Mouse (Mus musculus): ENCODE measurements around the gene Pgpep1. TPM values are rescaled to one million over a fixed set of nuclear protein-coding genes. Genes with fewer than 3 reads are reported as not detected.

Gene Pgpep1
- polyA plus RNA-seq, 1 experiment from 2014 or later = 64.6 TPM

DNA sequence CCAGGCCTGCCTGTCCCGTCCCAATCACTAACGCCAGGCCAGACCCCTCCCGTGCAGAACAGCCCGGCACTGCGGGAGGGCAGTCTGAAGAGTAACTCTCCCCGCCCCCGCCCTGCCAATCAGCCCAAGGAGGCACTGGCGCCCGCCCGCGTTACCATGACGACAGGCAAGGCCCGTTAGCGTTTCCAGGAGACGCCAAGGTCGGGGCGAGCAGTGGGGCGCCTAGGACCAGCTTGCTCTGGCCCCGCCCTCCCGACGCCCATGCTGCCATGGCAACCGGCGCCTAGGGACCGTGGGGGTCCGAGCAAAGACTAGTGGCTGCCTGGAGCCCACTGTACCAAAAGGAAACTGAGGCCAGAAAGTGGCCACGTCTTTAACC is 58.9 kb downstream of the Pgpep1 start:
- WGBS = under 1% methylated on average over 23 of the region's 26 CpGs
- H3K4me1 ChIP-seq = peaks cover 83% of the 10 kb centered on the region

DNA sequence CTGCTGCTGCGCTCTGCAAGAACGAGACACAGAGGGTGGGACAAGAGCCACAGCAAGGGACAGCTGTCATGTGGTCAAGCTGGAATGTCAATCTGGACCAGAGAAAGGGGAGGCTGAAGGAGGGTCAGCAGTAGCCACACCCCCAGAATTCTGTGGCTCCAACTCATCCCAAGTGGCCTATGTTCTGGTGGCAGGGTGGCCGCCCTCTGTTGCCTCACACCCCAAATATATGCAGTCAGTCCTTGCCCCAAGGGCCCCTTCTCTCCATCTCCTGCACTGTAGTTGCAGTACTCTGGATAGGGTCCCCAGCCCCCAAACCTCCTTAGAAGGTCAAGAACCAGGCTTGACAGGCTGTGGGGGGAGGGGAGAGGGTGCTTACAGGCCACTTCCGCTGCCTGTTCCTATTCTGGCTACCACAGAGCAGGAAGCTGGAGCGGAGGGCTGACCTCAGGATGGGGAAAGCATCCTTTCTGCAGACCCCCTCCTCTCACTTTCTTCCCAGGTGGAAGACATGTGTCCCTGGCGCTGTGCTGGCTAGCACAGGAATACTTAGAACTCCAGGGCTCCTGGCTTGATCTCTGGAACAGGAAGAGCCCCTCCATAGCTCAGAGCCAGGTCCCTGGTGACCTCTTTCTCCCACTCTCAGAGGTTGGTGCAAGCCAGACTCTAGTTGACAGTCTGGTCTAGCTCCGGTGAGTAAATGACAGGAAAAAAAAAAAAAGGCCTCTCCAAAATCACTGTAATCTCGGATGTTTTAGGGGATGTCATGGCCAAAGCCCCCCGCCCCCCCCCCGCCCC is 59.5 kb downstream of the Pgpep1 start:
- peaks cover 14% of the 10 kb centered on the region; the same call in 1 of the 2 replicates for H3K27me3 ChIP-seq
- no peaks in the 10 kb centered on the region for H3K9me3 ChIP-seq (replicated peaks)
- H3K36me3 ChIP-seq (ENCODE audit: poor library complexity, severe bottlenecking) = peaks cover 32% of the 10 kb centered on the region
- H3K4me2 ChIP-seq = peak overlapping the region; percentile 54
- peaks cover 82% of the 10 kb centered on the region for H3K4me1 ChIP-seq
- H3K27ac ChIP-seq = peak overlapping the region; percentile 93
- H3K4me3 ChIP-seq = peak overlapping the region; percentile 21
- H3K9ac ChIP-seq = peak overlapping the region; percentile 47; the same call in 1 of the 2 replicates
- ATAC-seq = peak; percentile 9
- WGBS = 20% methylated on average over 10 of the region's 10 CpGs

More for the DNA sequence above, 58.9 kb downstream of the Pgpep1 start:
- H3K4me3 ChIP-seq = peak overlapping the region; percentile 21
- peak overlapping the region; percentile 47; the same call in 1 of the 2 replicates for H3K9ac ChIP-seq
- H3K9me3 ChIP-seq (replicated peaks) = no peaks in the 10 kb centered on the region
- peak; percentile 74 for ATAC-seq
- peak overlapping the region; percentile 93 for H3K27ac ChIP-seq
- peaks cover 26% of the 10 kb centered on the region for H3K36me3 ChIP-seq (ENCODE audit: poor library complexity, severe bottlenecking)
- H3K27me3 ChIP-seq = peaks cover 8% of the 10 kb centered on the region; the same call in 1 of the 2 replicates
- H3K4me2 ChIP-seq = peak overlapping the region; percentile 54

DNA sequence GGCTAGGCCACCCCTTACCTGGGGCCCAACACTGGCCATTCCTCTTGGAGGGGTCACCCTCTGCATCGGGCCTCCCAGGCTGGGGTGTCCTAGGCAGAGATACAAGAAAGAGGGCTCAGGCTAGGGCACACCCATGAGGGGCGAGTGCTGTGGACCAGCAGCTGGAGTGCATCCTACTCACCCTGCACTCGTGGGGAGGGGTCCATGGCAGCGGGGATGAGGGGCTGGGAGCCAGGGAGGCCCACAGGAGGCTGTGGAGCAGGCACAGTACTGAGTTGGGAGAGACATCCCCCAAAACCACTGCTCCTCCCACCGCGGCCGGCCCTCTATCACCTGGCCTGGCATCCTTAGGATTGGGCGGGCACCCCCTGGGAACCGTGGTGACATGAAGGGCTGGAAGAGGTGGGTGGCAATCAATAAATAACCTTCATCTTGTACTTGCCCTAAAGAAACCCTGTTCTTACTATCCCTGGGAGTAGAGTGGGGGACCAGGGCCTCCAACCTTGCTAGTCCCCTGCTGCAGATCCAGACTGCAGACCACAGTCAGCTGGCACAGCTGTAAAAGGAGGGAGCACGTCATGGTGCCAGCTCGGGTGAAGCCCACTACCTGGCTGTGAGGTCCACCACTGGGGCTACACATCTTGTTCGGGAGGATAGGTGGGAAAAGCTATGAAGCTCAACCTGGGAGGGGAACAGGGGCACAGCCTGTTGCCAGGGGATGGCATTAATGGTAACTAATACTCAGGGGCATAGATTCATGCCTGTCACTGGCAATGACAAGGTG is 60.5 kb downstream of the Pgpep1 start:
- peak overlapping the region; percentile 93 for H3K27ac ChIP-seq
- peaks cover 32% of the 10 kb centered on the region for H3K36me3 ChIP-seq (ENCODE audit: poor library complexity, severe bottlenecking)
- peaks cover 16% of the 10 kb centered on the region; the same call in 1 of the 2 replicates for H3K27me3 ChIP-seq
- no peak overlapping the region for H3K4me3 ChIP-seq
- WGBS = 83% methylated on average over 12 of the region's 12 CpGs
- no peak for ATAC-seq
- no peak overlapping the region for H3K9ac ChIP-seq
- H3K4me2 ChIP-seq = 0 out of 2 replicates have a peak overlapping the region, but pooled peaks have one; percentile 54
- H3K4me1 ChIP-seq = peaks cover 83% of the 10 kb centered on the region
- no peaks in the 10 kb centered on the region for H3K9me3 ChIP-seq (replicated peaks)

DNA sequence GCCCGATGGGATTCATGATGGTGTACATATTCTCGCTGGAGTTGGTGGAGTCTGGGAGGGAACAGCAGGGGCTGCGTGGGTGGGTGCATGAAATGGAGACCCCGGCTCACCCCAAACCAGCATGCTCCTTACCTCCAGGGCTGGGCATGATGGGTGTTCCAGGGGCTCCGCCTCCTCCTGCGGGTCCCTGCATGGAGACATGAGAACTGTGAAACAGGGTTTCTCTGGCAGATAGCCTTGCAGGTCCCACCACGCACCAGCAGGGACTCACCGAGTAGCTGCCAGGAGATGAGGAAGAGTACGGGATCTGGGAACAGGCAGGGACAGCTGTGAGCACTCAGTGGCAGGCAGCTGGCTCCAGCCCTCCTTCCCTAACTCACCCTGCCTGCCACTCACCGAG is 61.5 kb downstream of the Pgpep1 start:
- H3K27ac ChIP-seq = peak overlapping the region; percentile 5; the same call in 1 of the 2 replicates
- H3K4me2 ChIP-seq = peak overlapping the region; percentile 90
- H3K36me3 ChIP-seq (ENCODE audit: poor library complexity, severe bottlenecking) = peaks cover 32% of the 10 kb centered on the region
- peaks cover 81% of the 10 kb centered on the region for H3K4me1 ChIP-seq
- H3K27me3 ChIP-seq = peaks cover 16% of the 10 kb centered on the region; the same call in 1 of the 2 replicates
- 0 out of 2 replicates have a peak, but pooled peaks have one; percentile 0 for ATAC-seq
- WGBS = 15% methylated on average over 10 of the region's 10 CpGs
- peak overlapping the region; percentile 49 for H3K4me3 ChIP-seq
- H3K9me3 ChIP-seq (replicated peaks) = no peaks in the 10 kb centered on the region
- peak overlapping the region; percentile 79 for H3K9ac ChIP-seq

DNA sequence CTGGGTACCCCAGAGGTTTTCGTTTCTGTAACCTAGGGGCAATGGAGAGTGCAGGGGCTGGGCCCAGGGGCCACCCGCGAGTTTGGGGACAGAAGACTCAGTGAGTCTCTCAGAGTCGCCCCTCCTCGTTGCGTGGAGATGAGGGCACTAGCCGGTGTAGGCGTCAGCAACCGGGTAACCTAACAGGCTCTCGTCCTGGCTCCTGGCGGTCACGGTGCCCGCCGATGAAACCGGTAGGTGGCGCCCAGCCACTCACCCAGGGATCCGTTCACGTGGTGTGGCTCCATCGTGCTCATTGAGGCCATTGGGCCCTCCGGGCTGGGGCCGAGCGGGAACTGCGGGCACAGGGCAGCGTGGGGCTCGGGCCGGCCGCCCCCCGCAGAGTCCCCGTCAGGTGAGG is 61.9 kb downstream of the Pgpep1 start:
- ATAC-seq = peak; percentile 37

DNA sequence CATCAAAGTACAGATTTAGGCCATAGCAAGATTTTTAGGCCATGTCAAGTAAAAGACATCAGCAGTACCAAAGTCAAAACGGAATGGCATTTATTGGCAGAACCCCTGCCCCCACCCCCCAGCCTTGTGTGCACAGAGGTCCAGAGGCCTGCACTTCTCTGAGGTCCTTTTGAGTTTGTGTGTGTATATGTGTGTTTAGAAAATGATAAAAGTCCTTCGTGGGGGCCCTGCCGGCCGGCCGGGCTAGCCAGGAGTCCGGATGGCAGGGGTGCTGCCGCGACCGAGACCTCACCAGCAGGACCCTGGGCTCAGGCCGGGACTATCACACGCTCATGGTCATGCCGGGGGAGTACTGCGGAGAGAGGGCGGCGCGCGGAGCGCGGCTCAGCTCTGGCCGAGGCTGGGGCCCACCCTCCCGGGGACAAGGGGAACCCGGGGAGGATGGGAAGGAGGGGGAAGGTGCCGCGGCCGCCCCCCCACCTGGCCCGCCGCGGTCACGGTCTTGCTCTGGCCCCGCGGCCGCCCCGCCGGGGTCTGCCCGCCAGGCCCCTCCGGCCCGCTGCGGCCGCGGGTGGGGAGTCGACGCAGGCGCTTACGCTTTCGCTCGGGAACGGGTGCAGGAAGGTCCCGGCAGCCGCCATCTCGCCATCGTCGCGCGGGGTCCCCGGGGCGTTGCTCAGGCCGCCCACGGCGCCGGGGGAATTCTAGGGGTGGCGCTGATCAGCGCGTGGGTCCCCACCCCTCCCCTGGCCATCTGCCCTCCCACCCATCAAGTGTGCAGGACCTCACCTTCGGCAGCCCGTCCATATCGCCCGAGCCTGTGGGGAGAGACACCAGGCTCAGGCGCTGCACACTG is 62.5 kb downstream of the Pgpep1 start:
- peak overlapping the region; percentile 90 for H3K4me2 ChIP-seq
- H3K4me3 ChIP-seq = peak overlapping the region; percentile 49
- no peaks in the 10 kb centered on the region for H3K9me3 ChIP-seq (replicated peaks)
- 4% methylated on average over 62 of the region's 68 CpGs for WGBS
- peak overlapping the region; percentile 79 for H3K9ac ChIP-seq
- H3K27me3 ChIP-seq = peaks cover 16% of the 10 kb centered on the region; the same call in 1 of the 2 replicates
- H3K36me3 ChIP-seq (ENCODE audit: poor library complexity, severe bottlenecking) = peaks cover 29% of the 10 kb centered on the region
- H3K27ac ChIP-seq = peak overlapping the region; percentile 51
- peaks cover 84% of the 10 kb centered on the region for H3K4me1 ChIP-seq
- ATAC-seq = no peak

More for the DNA sequence above, 61.9 kb downstream of the Pgpep1 start:
- WGBS = under 1% methylated on average over 29 of the region's 29 CpGs
- H3K9me3 ChIP-seq (replicated peaks) = no peaks in the 10 kb centered on the region
- peak overlapping the region; percentile 79 for H3K9ac ChIP-seq
- H3K27ac ChIP-seq = peak overlapping the region; percentile 51
- peak overlapping the region; percentile 90 for H3K4me2 ChIP-seq
- peaks cover 84% of the 10 kb centered on the region for H3K4me1 ChIP-seq
- peaks cover 31% of the 10 kb centered on the region for H3K36me3 ChIP-seq (ENCODE audit: poor library complexity, severe bottlenecking)
- peaks cover 16% of the 10 kb centered on the region; the same call in 1 of the 2 replicates for H3K27me3 ChIP-seq
- H3K4me3 ChIP-seq = peak overlapping the region; percentile 49

DNA sequence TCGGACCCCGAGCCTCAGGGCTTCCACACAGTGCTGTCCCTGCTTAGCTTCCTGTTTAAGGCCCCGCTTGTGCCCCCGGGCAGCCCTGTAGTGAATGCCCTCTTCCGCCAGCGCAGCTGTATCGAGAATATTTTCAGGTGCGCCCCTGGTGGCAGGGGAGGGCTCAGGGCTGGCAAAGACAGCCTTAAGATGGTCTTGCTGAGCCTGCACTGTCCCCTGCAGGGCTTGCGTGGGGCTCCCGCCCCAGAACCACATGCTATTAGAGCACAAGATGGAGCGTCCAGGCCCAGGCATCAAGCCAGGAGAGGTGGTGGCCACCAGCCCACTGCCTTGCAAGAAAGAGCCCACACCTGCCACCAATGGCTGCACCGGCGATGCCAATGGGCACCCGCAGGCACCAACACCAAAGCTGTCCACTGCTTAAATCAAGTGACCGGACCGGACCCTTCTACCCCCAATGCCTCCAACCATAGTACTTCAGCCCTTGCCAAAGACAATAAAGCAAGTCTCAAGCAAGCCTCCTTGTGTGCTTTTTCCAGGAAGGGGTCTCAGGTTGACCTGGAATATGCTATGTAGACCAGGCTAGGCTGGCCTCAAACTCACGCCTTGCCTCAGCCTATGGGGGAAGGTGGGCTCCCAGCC is 63.3 kb downstream of the Pgpep1 start:
- H3K27me3 ChIP-seq = peaks cover 16% of the 10 kb centered on the region; the same call in 1 of the 2 replicates
- peak overlapping the region; percentile 49 for H3K4me3 ChIP-seq
- peak overlapping the region; percentile 79; the same call in 1 of the 2 replicates for H3K9ac ChIP-seq
- no peaks in the 10 kb centered on the region for H3K9me3 ChIP-seq (replicated peaks)
- H3K36me3 ChIP-seq (ENCODE audit: poor library complexity, severe bottlenecking) = peaks cover 26% of the 10 kb centered on the region
- peak overlapping the region; percentile 90 for H3K4me2 ChIP-seq
- H3K4me1 ChIP-seq = peaks cover 78% of the 10 kb centered on the region
- H3K27ac ChIP-seq = no peak overlapping the region
- WGBS = 83% methylated on average over 17 of the region's 17 CpGs
- no peak for ATAC-seq

Other genes starting within 250 kb of the Pgpep1 start
- gene Crtc1, start 220.8 kb downstream of the Pgpep1 start, polyA plus RNA-seq (2015; fragmentation: Nextera tagmentation; extraction: Ambion mirVana) = 23.4 and 28.2 TPM in 2 replicates
- 15.3 and 16.4 TPM in 2 replicates for gene Klhl26, start 183.4 kb downstream of the Pgpep1 start, polyA plus RNA-seq (2015; fragmentation: Nextera tagmentation; extraction: Ambion mirVana)
- 32.5 and 38.0 TPM in 2 replicates for gene Tmem59l, start 173.0 kb downstream of the Pgpep1 start, polyA plus RNA-seq (2015; fragmentation: Nextera tagmentation; extraction: Ambion mirVana)
- 0.86 and 0.92 TPM in 2 replicates for gene Crlf1, start 167.2 kb downstream of the Pgpep1 start, polyA plus RNA-seq (2015; fragmentation: Nextera tagmentation; extraction: Ambion mirVana)
- 150 and 154 TPM in 2 replicates for gene Rex1bd, start 153.6 kb downstream of the Pgpep1 start, polyA plus RNA-seq (2015; fragmentation: Nextera tagmentation; extraction: Ambion mirVana)
- gene Uba52, start 149.6 kb downstream of the Pgpep1 start, polyA plus RNA-seq (2015; fragmentation: Nextera tagmentation; extraction: Ambion mirVana) = 812 and 920 TPM in 2 replicates
- 357 and 385 TPM in 2 replicates for gene Fkbp8, start 132.7 kb downstream of the Pgpep1 start, polyA plus RNA-seq (2015; fragmentation: Nextera tagmentation; extraction: Ambion mirVana)
- gene Kxd1, start 132.4 kb downstream of the Pgpep1 start, polyA plus RNA-seq (2015; fragmentation: Nextera tagmentation; extraction: Ambion mirVana) = 52.5 and 53.6 TPM in 2 replicates
- gene Ell, start 120.9 kb downstream of the Pgpep1 start, polyA plus RNA-seq (2015; fragmentation: Nextera tagmentation; extraction: Ambion mirVana) = 16.5 and 16.6 TPM in 2 replicates
- 87.1 and 105 TPM in 2 replicates for gene Isyna1, start 66.0 kb downstream of the Pgpep1 start, polyA plus RNA-seq (2015; fragmentation: Nextera tagmentation; extraction: Ambion mirVana)
- gene Ssbp4, start 51.5 kb downstream of the Pgpep1 start, polyA plus RNA-seq (2015; fragmentation: Nextera tagmentation; extraction: Ambion mirVana) = 81.9 and 101 TPM in 2 replicates
- gene Lrrc25, start 44.2 kb downstream of the Pgpep1 start, polyA plus RNA-seq (2015; fragmentation: Nextera tagmentation; extraction: Ambion mirVana) = 0.65 and 0.68 TPM in 2 replicates
- 0.15 TPM in 1 of 2 replicates, not detected in the other for gene Gdf15, start 27.9 kb downstream of the Pgpep1 start, polyA plus RNA-seq (2015; fragmentation: Nextera tagmentation; extraction: Ambion mirVana)
- 238 and 239 TPM in 2 replicates for gene Lsm4, start 12.9 kb upstream of the Pgpep1 start, polyA plus RNA-seq (2015; fragmentation: Nextera tagmentation; extraction: Ambion mirVana)
- gene Jund, start 38.6 kb upstream of the Pgpep1 start, polyA plus RNA-seq (2015; fragmentation: Nextera tagmentation; extraction: Ambion mirVana) = 58.6 and 68.8 TPM in 2 replicates
- 0.05 and 0.11 TPM in 2 replicates for gene Iqcn, start 43.1 kb upstream of the Pgpep1 start, polyA plus RNA-seq (2015; fragmentation: Nextera tagmentation; extraction: Ambion mirVana)
- not detected in 2 replicates for gene Gm3336, start 58.2 kb upstream of the Pgpep1 start, polyA plus RNA-seq (2015; fragmentation: Nextera tagmentation; extraction: Ambion mirVana)
- gene Pde4c, start 63.3 kb upstream of the Pgpep1 start, polyA plus RNA-seq (2015; fragmentation: Nextera tagmentation; extraction: Ambion mirVana) = 0.10 TPM in 1 of 2 replicates, not detected in the other
- gene Rab3a, start 94.3 kb upstream of the Pgpep1 start, polyA plus RNA-seq (2015; fragmentation: Nextera tagmentation; extraction: Ambion mirVana) = 180 and 188 TPM in 2 replicates
- gene Mpv17l2, start 100.6 kb upstream of the Pgpep1 start, polyA plus RNA-seq (2015; fragmentation: Nextera tagmentation; extraction: Ambion mirVana) = 44.8 and 48.0 TPM in 2 replicates
- 84.3 and 84.6 TPM in 2 replicates for gene Pik3r2, start 116.3 kb upstream of the Pgpep1 start, polyA plus RNA-seq (2015; fragmentation: Nextera tagmentation; extraction: Ambion mirVana)
- 15.8 and 16.0 TPM in 2 replicates for gene Mast3, start 144.7 kb upstream of the Pgpep1 start, polyA plus RNA-seq (2015; fragmentation: Nextera tagmentation; extraction: Ambion mirVana)
- 0.09 TPM in 1 of 2 replicates, not detected in the other for gene Il12rb1, start 148.1 kb upstream of the Pgpep1 start, polyA plus RNA-seq (2015; fragmentation: Nextera tagmentation; extraction: Ambion mirVana)
- 5.6 and 5.7 TPM in 2 replicates for gene Arrdc2, start 179.3 kb upstream of the Pgpep1 start, polyA plus RNA-seq (2015; fragmentation: Nextera tagmentation; extraction: Ambion mirVana)
- gene Kcnn1, start 202.9 kb upstream of the Pgpep1 start, polyA plus RNA-seq (2015; fragmentation: Nextera tagmentation; extraction: Ambion mirVana) = 11.2 and 13.5 TPM in 2 replicates
- 169 and 179 TPM in 2 replicates for gene Ccdc124, start 213.5 kb upstream of the Pgpep1 start, polyA plus RNA-seq (2015; fragmentation: Nextera tagmentation; extraction: Ambion mirVana)
- gene Slc5a5, start 232.4 kb upstream of the Pgpep1 start, polyA plus RNA-seq (2015; fragmentation: Nextera tagmentation; extraction: Ambion mirVana) = 0.50 and 0.67 TPM in 2 replicates
- gene Rpl18a, start 237.0 kb upstream of the Pgpep1 start, polyA plus RNA-seq (2015; fragmentation: Nextera tagmentation; extraction: Ambion mirVana) = 3,255 and 3,517 TPM in 2 replicates
- 57.0 and 58.2 TPM in 2 replicates for gene Map1s, start 245.5 kb upstream of the Pgpep1 start, polyA plus RNA-seq (2015; fragmentation: Nextera tagmentation; extraction: Ambion mirVana)